Mouse (Mus musculus) E14TG2a.4 (cell line): ENCODE results near the gene Gm18596.

ENCODE experiments used
- CTCF ChIP-seq: conservative IDR thresholded peaks from 2 replicates; pipeline ENCODE4 v1.5.1; 2014; ENCODE audit warnings: low read length
- NANOG ChIP-seq: IDR thresholded peaks from 2 replicates; pipeline ENCODE4 v1.6.1; 2014; ENCODE audit warnings: borderline replicate concordance, low read length, mixed read lengths

DNA sequence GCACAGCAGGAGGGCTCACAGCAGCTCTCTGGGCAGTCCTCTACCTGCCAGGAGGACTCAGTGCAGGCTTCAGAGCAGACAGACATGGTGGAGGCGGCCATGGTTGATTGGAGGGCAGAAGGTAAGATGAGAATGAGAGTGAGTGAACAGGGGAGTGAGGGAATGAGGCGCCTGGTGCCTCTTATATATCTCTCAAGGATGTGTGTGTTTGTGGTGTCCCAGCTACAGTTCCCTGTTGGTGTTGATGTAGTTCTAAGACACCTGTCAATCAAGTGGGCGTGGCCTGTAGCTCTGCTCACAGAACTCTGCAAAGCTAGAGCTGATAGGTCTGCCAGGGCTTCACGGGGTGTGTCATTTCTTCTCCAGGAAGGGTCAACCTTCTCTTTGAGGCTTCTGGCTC is 45.3 kb downstream of the Gm18596 start, which contains the start of gene Gm9508:
- TF ChIP-seq CTCF (no peak), NANOG (no peak)
